In the genomic region with DNA sequence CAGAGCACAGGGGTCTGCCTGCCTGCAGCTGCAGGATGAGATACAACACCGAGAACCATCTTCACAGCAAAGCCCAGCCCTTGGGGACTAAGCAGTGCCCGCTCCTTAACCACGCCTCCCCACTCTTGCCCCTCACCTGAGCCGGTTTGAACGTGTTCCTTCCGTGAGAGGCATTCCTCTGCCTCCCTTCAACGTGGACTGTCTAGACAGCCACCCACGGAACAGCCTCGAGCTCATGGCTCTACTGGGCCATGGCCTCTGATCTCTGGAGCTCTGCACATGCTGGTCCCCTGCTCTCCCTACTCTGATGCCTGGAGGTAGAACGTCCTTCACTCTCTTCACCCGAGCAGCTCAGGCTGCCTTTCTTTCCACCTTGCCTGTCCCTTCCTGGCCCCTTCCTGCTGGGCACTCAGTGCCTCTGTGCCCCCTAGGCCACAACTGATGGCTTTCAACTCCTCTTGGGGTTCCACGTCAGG, we compare ENCODE assay signal across 9 mouse cellular contexts. TPM values are rescaled to one million over a fixed set of nuclear protein-coding genes. Genes with fewer than 3 reads are reported as not detected.
DNase-seq lines count a peak whose midpoint lies in the region; ATAC-seq and TF ChIP-seq lines count a peak whose summit lies in the region.
"Had no signal": no experiment of that assay in that cellular context is flagged by ENCODE, and none has a peak within 500 bp of the region (broad histone marks: within the 10 kb centered on the region; RNA-seq: fewer than 3 reads in every experiment).

Cyb561 (minus strand) TSS at position 426 of the 476 bp plus-strand sequence.

- no peaks in the 10 kb centered on the region for H3K36me3 ChIP-seq in MEL (ENCODE audit: control insufficient read depth in 1 of 2, insufficient read depth in 2 of 2, low read length in 2 of 2)
- H3K36me3 ChIP-seq in forebrain, embryonic 15.5 days, result no peaks in the 10 kb centered on the region
- H3K36me3 ChIP-seq in limb, embryonic 11.5 days (ENCODE audit: control insufficient read depth, insufficient read depth, low read length), result no peaks in the 10 kb centered on the region

- no peak for TF ChIP-seq CTCF in MEL (IDR thresholded peaks at IDR 0.05 in 2 of 3, conservative IDR thresholded peaks at IDR 0.05 in 1 of 3; ENCODE audit: control insufficient read depth in 1 of 3, insufficient read depth in 1 of 3, low read depth in 2 of 3, low read length in 3 of 3, poor library complexity in 1 of 3, severe bottlenecking in 1 of 3)

- no peak within 1 kb of the TSS for H3K9ac ChIP-seq in MEL (ENCODE audit: control insufficient read depth, low read depth, low read length, poor library complexity, severe bottlenecking)
- H3K9ac ChIP-seq in forebrain, embryonic 15.5 days (replicated peaks), result no peak within 1 kb of the TSS
- no peak within 1 kb of the TSS for H3K9ac ChIP-seq in limb, embryonic 11.5 days (ENCODE audit: low read length)

- H3K79me2 ChIP-seq in MEL (ENCODE audit: control insufficient read depth, insufficient read depth, low read length, poor library complexity), result no peaks in the 10 kb centered on the region

- no peak within 1 kb of the TSS for H3K27ac ChIP-seq in MEL (ENCODE audit: control insufficient read depth, low read depth, low read length)
- no peak within 1 kb of the TSS for H3K27ac ChIP-seq in forebrain, embryonic 15.5 days (replicated peaks)
- H3K27ac ChIP-seq in limb, embryonic 11.5 days (replicated peaks; ENCODE audit: low read depth, low read length), result no peak within 1 kb of the TSS

- ATAC-seq in forebrain, embryonic 15.5 days (replicated peaks), result no peak
- ATAC-seq in limb, embryonic 11.5 days (ENCODE audit: insufficient number of reproducible peaks, low FRiP score, low TSS enrichment, low read depth), result peak; percentile 39; the same call in 1 of the 2 replicates

- no peak for DNase-seq in frontal cortex, adult 2 months (ENCODE audit: extremely low spot score in 1 of 2, low spot score in 1 of 2)
- DNase-seq in frontal cortex, postnatal 25 days (ENCODE audit: low spot score in 2 of 2), result no peak
- no peak for DNase-seq in MEL (ENCODE audit: low read depth, low spot score)
- no peak for DNase-seq in limb, embryonic 11.5 days (ENCODE audit: low spot score)
- DNase-seq in urinary bladder, postnatal 36 days (ENCODE audit: low spot score in 2 of 2), result no peak
- DNase-seq in embryo, embryonic 11 days, result no peak
- no peak for DNase-seq in retina, postnatal 1 day

- H3K4me1 ChIP-seq in MEL (ENCODE audit: control insufficient read depth in 1 of 2, insufficient read depth in 2 of 2, low read length in 2 of 2), result peaks cover 0 to 12% of the 10 kb centered on the region in 2 experiments; a peak in 2 of 4 replicates
- no peaks in the 10 kb centered on the region for H3K4me1 ChIP-seq in forebrain, embryonic 15.5 days
- no peaks in the 10 kb centered on the region for H3K4me1 ChIP-seq in limb, embryonic 11.5 days (ENCODE audit: control insufficient read depth, insufficient read depth, low read length)

- peaks cover 2% of the 10 kb centered on the region in 2 experiments for H3K27me3 ChIP-seq in MEL (ENCODE audit: control insufficient read depth in 1 of 2, insufficient read depth in 2 of 2, low read length in 2 of 2)
- H3K27me3 ChIP-seq in forebrain, embryonic 15.5 days, result no peaks in the 10 kb centered on the region
- H3K27me3 ChIP-seq in limb, embryonic 11.5 days (ENCODE audit: control insufficient read depth, insufficient read depth, low read length), result no peaks in the 10 kb centered on the region

- 81% methylated on average over 12 of the region's 12 CpGs for WGBS in forebrain, embryonic 15.5 days
- 71% methylated on average over 12 of the region's 12 CpGs for WGBS in limb, embryonic 11.5 days

- TF ChIP-seq POLR2A in MEL (IDR thresholded peaks at IDR 0.05; ENCODE audit: control insufficient read depth in 1 of 2, insufficient read depth in 1 of 2, low read depth in 1 of 2, low read length in 2 of 2, poor library complexity in 1 of 2), result no peak

- no peak for TF ChIP-seq RAD21 in MEL (IDR thresholded peaks at IDR 0.05; ENCODE audit: low read depth, low read length)

- no peaks in the 10 kb centered on the region for H3K9me3 ChIP-seq in MEL (replicated peaks; ENCODE audit: insufficient read depth, low read length)
- H3K9me3 ChIP-seq in forebrain, embryonic 15.5 days, result no peaks in the 10 kb centered on the region
- H3K9me3 ChIP-seq in limb, embryonic 11.5 days (ENCODE audit: control insufficient read depth, low read length), result no peaks in the 10 kb centered on the region

- TF ChIP-seq EP300 in MEL (IDR thresholded peaks at IDR 0.05; ENCODE audit: low read depth in 1 of 2, low read length in 2 of 2), result no peak

- no peak within 1 kb of the TSS for H3K4me2 ChIP-seq in forebrain, embryonic 15.5 days (replicated peaks)
- no peak within 1 kb of the TSS for H3K4me2 ChIP-seq in limb, embryonic 11.5 days (ENCODE audit: low read depth, severe bottlenecking)

- no peak within 1 kb of the TSS for H3K4me3 ChIP-seq in MEL (ENCODE audit: control insufficient read depth in 1 of 2, insufficient read depth in 1 of 2, low read depth in 2 of 2, low read length in 2 of 2)
- no peak within 1 kb of the TSS for H3K4me3 ChIP-seq in forebrain, embryonic 15.5 days
- no peak within 1 kb of the TSS for H3K4me3 ChIP-seq in limb, embryonic 11.5 days (ENCODE audit: low read depth, low read length)

TF ChIP-seq in MEL, 35 proteins besides CTCF, POLR2A, EP300 and RAD21:
- TF ChIP-seq MEF2A (IDR thresholded peaks at IDR 0.05; ENCODE audit: extremely low read depth, insufficient replicate concordance, low read depth, low read length, poor library complexity, severe bottlenecking) (no peak), MAX (IDR thresholded peaks at IDR 0.05; ENCODE audit: low read length) (no peak), CHD1 (IDR thresholded peaks at IDR 0.05; ENCODE audit: low read depth, low read length) (no peak), ELF1 (IDR thresholded peaks at IDR 0.05; ENCODE audit: low read depth, low read length) (no peak), GABPA (IDR thresholded peaks at IDR 0.05; ENCODE audit: low read depth, low read length) (no peak), MAFK (IDR thresholded peaks at IDR 0.05; ENCODE audit: borderline replicate concordance, low read depth, low read length) (no peak), ZMIZ1 (IDR thresholded peaks at IDR 0.05; ENCODE audit: low read depth, low read length) (no peak), MYC (IDR thresholded peaks at IDR 0.05; ENCODE audit: low read depth, low read length) (no peak), TBP (IDR thresholded peaks at IDR 0.05; ENCODE audit: low read depth, low read length) (no peak), E2F4 (IDR thresholded peaks at IDR 0.05; ENCODE audit: borderline replicate concordance, low read depth, low read length) (no peak), UBTF (IDR thresholded peaks at IDR 0.05; ENCODE audit: borderline replicate concordance, insufficient read depth, low read depth, low read length) (no peak), KAT2A (conservative IDR thresholded peaks at IDR 0.05; ENCODE audit: low read depth, low read length) (no peak), ETS1 (IDR thresholded peaks at IDR 0.05; ENCODE audit: low read depth, low read length) (no peak), USF1 (IDR thresholded peaks at IDR 0.05; ENCODE audit: low read depth, low read length) (no peak)
TF ChIP-seq in MEL: peak in this region for 0.

RNA-seq across cellular contexts. Expression of gene Cyb561, which starts in this region (rescaled TPM):
- 53.8 and 60.8 TPM in 2 replicates for polyA plus RNA-seq in frontal cortex, adult 2 months (2012; rRNA removed)
- total RNA-seq in MEL (2012; rRNA removed), result 24.8 and 32.8 TPM in 2 replicates
- polyA plus RNA-seq in MEL (2012; ENCODE audit: insufficient read depth in 1 of 2, insufficient read length in 2 of 2, low read depth in 1 of 2, low replicate concordance in 2 of 2, missing spikeins in 1 of 2), result 10 to 100 TPM in 1 of 2 experiments, not detected in 1; 43.9 TPM
- 32.3 and 32.5 TPM in 2 replicates for polyA plus RNA-seq in forebrain, embryonic 15.5 days (2015; fragmentation: Nextera tagmentation; extraction: Ambion mirVana)
- polyA plus RNA-seq in limb, embryonic 11.5 days (2014; fragmentation: Nextera tagmentation; extraction: Ambion mirVana), result 8.7 and 9.2 TPM in 2 replicates
- total RNA-seq: neutrophil, adult 5-6 weeks had no signal
